Mouse (Mus musculus) forebrain, embryonic 14.5 days (tissue): Measurements from ENCODE around the gene Fbxw8. TPM values are rescaled to one million over a fixed set of nuclear protein-coding genes. Genes with fewer than 3 reads are reported as not detected.
A peak's percentile ranks its signal among the peaks of the same experiment; 100 is the strongest.

Source experiments
- ATAC-seq: fragments of 200-750 bp; cut with Nextera tagmentation; 2 replicates; pipeline ENCODE4 v1.8.0; 2017; ENCODE audit warnings: mild to moderate bottlenecking, moderate library complexity
- DNase-seq: peaks from one replicate; pipeline ENCODE4 v3.0.0-alpha.2; 2015; ENCODE audit warnings: low spot score
- H3K27ac ChIP-seq: fragments of 300-500 bp; sonication (generic); 2 replicates; pipeline ENCODE4 v1.5.1; 2014; ENCODE audit warnings: low read depth, mild to moderate bottlenecking, control low read depth, low read length, moderate library complexity
- H3K27me3 ChIP-seq: fragments of 300-500 bp; sonication (generic); replicated peaks from 2 replicates; pipeline ENCODE4 v1.6.1; 2014; ENCODE audit warnings: low read length, control low read depth, mixed read lengths; ENCODE audit not compliant: control insufficient read depth, insufficient read depth
- H3K36me3 ChIP-seq: fragments of 300-500 bp; sonication (generic); 2 replicates; pipeline ENCODE4 v1.6.1; 2014; ENCODE audit warnings: low read length, control low read depth; ENCODE audit not compliant: control insufficient read depth, insufficient read depth
- H3K4me1 ChIP-seq: fragments of 300-500 bp; sonication (generic); 2 replicates; pipeline ENCODE4 v1.6.1; 2014; ENCODE audit warnings: antibody characterized with exemption, low read length, control low read depth; ENCODE audit not compliant: control insufficient read depth, insufficient read depth
- H3K4me2 ChIP-seq: fragments of 300-500 bp; sonication (generic); 2 replicates; pipeline ENCODE4 v1.6.1; 2014; ENCODE audit warnings: mild to moderate bottlenecking, control low read depth, low read length
- H3K4me3 ChIP-seq: fragments of 300-500 bp; sonication (generic); 2 replicates; pipeline ENCODE4 v1.5.1; 2014; ENCODE audit warnings: low read depth, low read length, control low read depth
- H3K9ac ChIP-seq: fragments of 300-500 bp; sonication (generic); 2 replicates; pipeline ENCODE4 v1.6.1; 2014; ENCODE audit warnings: mild to moderate bottlenecking, low read length, control low read depth, moderate library complexity
- H3K9me3 ChIP-seq: fragments of 300-500 bp; sonication (generic); replicated peaks from 2 replicates; pipeline ENCODE4 v1.6.1; 2016; ENCODE audit warnings: low read length, control low read depth, mixed read lengths; ENCODE audit not compliant: control insufficient read depth
- WGBS: fragments of 180-500 bp; shearing (Covaris S2); extraction: QIAGEN DNeasy Blood & Tissue Kit; methylation state at CpG from one replicate; pipeline ENCODE4 v1.1.7; 2014; 5-methylcytosine and 5-hydroxymethylcytosine counted together
- polyA plus RNA-seq: library from polyadenylated mRNA; unstranded; fragments of >200 nt; fragmentation: Nextera tagmentation; extraction: Ambion mirVana; gene quantifications from 2 replicates; pipeline ENCODE4 v1.2.1, GENCODE M21; 2014

The Fbxw8 gene
- polyA plus RNA-seq, 1 experiment from 2014 or later = 19.5 TPM

GRCm38 (mm10) chr5:118081996-118082395, 73.3 kb downstream of the Fbxw8 start:
- Histone ChIP-seq H3K9ac (no peak overlapping the region), H3K9me3 (no peaks in the 10 kb centered on the region), H3K36me3 (peaks cover under 1% of the 10 kb centered on the region; the same call in 1 of the 2 replicates), H3K27me3 (no peaks in the 10 kb centered on the region), H3K4me2 (no peak overlapping the region), H3K4me3 (no peak overlapping the region), H3K27ac (peak overlapping the region; percentile 87; the same call in 1 of the 2 replicates), H3K4me1 (peaks cover 68% of the 10 kb centered on the region)
- ATAC-seq (no peak), DNase-seq (no peak)
- WGBS = 85% methylated on average over 6 of the region's 6 CpGs

- Histone ChIP-seq H3K4me2 (no peak overlapping the region), H3K9me3 (no peaks in the 10 kb centered on the region), H3K27me3 (no peaks in the 10 kb centered on the region), H3K27ac (no peak overlapping the region), H3K9ac (no peak overlapping the region), H3K36me3 (peaks cover 5% of the 10 kb centered on the region; the same call in 1 of the 2 replicates), H3K4me1 (peaks cover 73% of the 10 kb centered on the region), H3K4me3 (no peak overlapping the region)
- WGBS = 76% methylated on average over 9 of the region's 9 CpGs
- ATAC-seq = no peak
- no peak for DNase-seq
Observed at GRCm38 (mm10) chr5:118081374-118081949, 73.8 kb downstream of the Fbxw8 start.

GRCm38 (mm10) chr5:118079839-118080250, 75.4 kb downstream of the Fbxw8 start:
- peak overlapping the region; percentile 31 for H3K27ac ChIP-seq
- DNase-seq (peak; percentile 58), ATAC-seq (0 out of 2 replicates have a peak, but pooled peaks have one; percentile 5)
- no peaks in the 10 kb centered on the region for H3K27me3 ChIP-seq
- H3K9ac ChIP-seq = 0 out of 2 replicates have a peak overlapping the region, but pooled peaks have one; percentile 10
- peaks cover 68% of the 10 kb centered on the region for H3K4me1 ChIP-seq
- 13% methylated on average over 11 of the region's 11 CpGs for WGBS
- H3K4me3 ChIP-seq = no peak overlapping the region
- no peaks in the 10 kb centered on the region for H3K9me3 ChIP-seq
- H3K4me2 ChIP-seq = peak overlapping the region; percentile 1; the same call in 1 of the 2 replicates
- peaks cover 10% of the 10 kb centered on the region; the same call in 1 of the 2 replicates for H3K36me3 ChIP-seq

GRCm38 (mm10) chr5:118079354-118079753, 75.9 kb downstream of the Fbxw8 start:
- peak; percentile 61 for DNase-seq

GRCm38 (mm10) chr5:118078550-118078949, 76.7 kb downstream of the Fbxw8 start:
- Histone ChIP-seq H3K4me1 (peaks cover 66% of the 10 kb centered on the region), H3K36me3 (peaks cover 14% of the 10 kb centered on the region; the same call in 1 of the 2 replicates), H3K27ac (no peak overlapping the region)

More at GRCm38 (mm10) chr5:118079354-118079753, 75.9 kb downstream of the Fbxw8 start:
- Histone ChIP-seq H3K4me3 (no peak overlapping the region), H3K36me3 (peaks cover 10% of the 10 kb centered on the region; the same call in 1 of the 2 replicates), H3K4me2 (0 out of 2 replicates have a peak overlapping the region, but pooled peaks have one; percentile 1), H3K9ac (peak overlapping the region; percentile 29; the same call in 1 of the 2 replicates), H3K4me1 (peaks cover 66% of the 10 kb centered on the region), H3K9me3 (no peaks in the 10 kb centered on the region), H3K27ac (peak overlapping the region; percentile 31; the same call in 1 of the 2 replicates), H3K27me3 (no peaks in the 10 kb centered on the region)
- 21% methylated on average over 6 of the region's 6 CpGs for WGBS
- ATAC-seq = no peak

GRCm38 (mm10) chr5:118076721-118077592, 78.3 kb downstream of the Fbxw8 start:
- Histone ChIP-seq H3K4me1 (peaks cover 66% of the 10 kb centered on the region), H3K27me3 (no peaks in the 10 kb centered on the region), H3K4me3 (no peak overlapping the region), H3K4me2 (no peak overlapping the region), H3K27ac (peak overlapping the region; percentile 80), H3K9ac (0 out of 2 replicates have a peak overlapping the region, but pooled peaks have one; percentile 17), H3K36me3 (peaks cover 18% of the 10 kb centered on the region; the same call in 1 of the 2 replicates), H3K9me3 (no peaks in the 10 kb centered on the region)
- ATAC-seq (peak; percentile 27; the same call in 1 of the 2 replicates), DNase-seq (peak; percentile 89)
- 48% methylated on average over 15 of the region's 15 CpGs for WGBS

More at GRCm38 (mm10) chr5:118078550-118078949, 76.7 kb downstream of the Fbxw8 start:
- H3K4me2 ChIP-seq = no peak overlapping the region
- no peaks in the 10 kb centered on the region for H3K9me3 ChIP-seq
- H3K9ac ChIP-seq = no peak overlapping the region
- DNase-seq (no peak), ATAC-seq (no peak)
- no peak overlapping the region for H3K4me3 ChIP-seq
- no peaks in the 10 kb centered on the region for H3K27me3 ChIP-seq
- 89% methylated on average over 6 of the region's 6 CpGs for WGBS

- peak; percentile 72 for ATAC-seq
- peak; percentile 81 for DNase-seq
- H3K27me3 ChIP-seq = no peaks in the 10 kb centered on the region
- peak overlapping the region; percentile 5; the same call in 1 of the 2 replicates for H3K4me2 ChIP-seq
- H3K9me3 ChIP-seq = no peaks in the 10 kb centered on the region
- H3K4me1 ChIP-seq = peaks cover 36% of the 10 kb centered on the region
- 31% methylated on average over 15 of the region's 15 CpGs for WGBS
- H3K27ac ChIP-seq = peak overlapping the region; percentile 80
- peaks cover 27% of the 10 kb centered on the region; the same call in 1 of the 2 replicates for H3K36me3 ChIP-seq
- no peak overlapping the region for H3K9ac ChIP-seq
- no peak overlapping the region for H3K4me3 ChIP-seq
Observed at GRCm38 (mm10) chr5:118073213-118073773, 82.0 kb downstream of the Fbxw8 start.

- no peak for ATAC-seq
- DNase-seq = no peak
- no peak overlapping the region for H3K27ac ChIP-seq
- H3K9ac ChIP-seq = no peak overlapping the region
- peaks cover 29% of the 10 kb centered on the region; the same call in 1 of the 2 replicates for H3K36me3 ChIP-seq
- no peak overlapping the region for H3K4me2 ChIP-seq
- peaks cover 24% of the 10 kb centered on the region for H3K4me1 ChIP-seq
- H3K4me3 ChIP-seq = no peak overlapping the region
- WGBS = 85% methylated on average over 5 of the region's 5 CpGs
- H3K9me3 ChIP-seq = no peaks in the 10 kb centered on the region
- H3K27me3 ChIP-seq = no peaks in the 10 kb centered on the region
Observed at GRCm38 (mm10) chr5:118071766-118072165, 83.5 kb downstream of the Fbxw8 start.
